Mouse (Mus musculus) heart, adult 2 months (tissue): ENCODE measurements at regions not wholly inside any gene's neighbourhood (a gene's known extent, or its start where the extent isn't known, plus 50 kb on each side); places are given as distances from the start of the nearest gene placed in this dataset.

Source experiments
- DNase-seq, 2 experiments: peaks; one replicate each; pipeline ENCODE4 v3.0.0; 2021
- H3K27ac ChIP-seq: fragments of 200-600 bp; 2 replicates; pipeline ENCODE4 v1.8.1; 2022
- H3K27me3 ChIP-seq: fragments of 200-500 bp; 2 replicates; pipeline ENCODE4 v1.6.1; 2012; ENCODE audit warnings: mild to moderate bottlenecking, low read length, inconsistent platforms, mixed read lengths; ENCODE audit not compliant: control insufficient read depth, insufficient read depth
- H3K36me3 ChIP-seq: fragments of 200-500 bp; 2 replicates; pipeline ENCODE4 v1.6.1; 2012; ENCODE audit warnings: low read length, inconsistent platforms; ENCODE audit not compliant: control insufficient read depth, insufficient read depth
- H3K4me1 ChIP-seq: fragments of 200-500 bp; 2 replicates; pipeline ENCODE4 v1.6.1; 2011; ENCODE audit warnings: low read length; ENCODE audit not compliant: control insufficient read depth, insufficient read depth
- H3K4me3 ChIP-seq: fragments of 200-600 bp; 2 replicates; pipeline ENCODE4 v1.8.1; 2022
- H3K79me2 ChIP-seq: fragments of 200-500 bp; replicated peaks from 2 replicates; pipeline ENCODE4 v1.6.1; 2012; ENCODE audit warnings: mild to moderate bottlenecking, inconsistent platforms, low read length, moderate library complexity, mixed read lengths; ENCODE audit not compliant: control insufficient read depth, insufficient read depth
- H3K9ac ChIP-seq: fragments of 200-500 bp; 2 replicates; pipeline ENCODE4 v1.6.1; 2012; ENCODE audit warnings: low read depth, mild to moderate bottlenecking, control low read depth, inconsistent platforms, low read length, mixed read lengths
- CTCF ChIP-seq: fragments of 200-600 bp; IDR thresholded peaks from 2 replicates; pipeline ENCODE4 v1.8.1; 2022; ENCODE audit warnings: antibody characterized with exemption, mild to moderate bottlenecking, moderate library complexity
- EP300 ChIP-seq: fragments of 200-500 bp; IDR thresholded peaks from 2 replicates; pipeline ENCODE4 v1.6.1; 2011; ENCODE audit warnings: low read depth, low read length, control low read depth; ENCODE audit not compliant: insufficient read depth
- POLR2A ChIP-seq: fragments of 200-500 bp; IDR thresholded peaks from 2 replicates; pipeline ENCODE4 v1.6.1; 2011; ENCODE audit warnings: mild to moderate bottlenecking, low read depth, low read length, control low read depth; ENCODE audit not compliant: insufficient read depth
- WGBS: fragments of 180-500 bp; shearing (Covaris S2); methylation state at CpG from one replicate; pipeline ENCODE4 v1.1.7; 2018; 5-methylcytosine and 5-hydroxymethylcytosine counted together
- intact Hi-C: fragments of 180-260 bp; cut with DNase I; formaldehyde crosslinking; loops from one replicate; pipeline ENCODE4 v1.15.1; 2025

DNA sequence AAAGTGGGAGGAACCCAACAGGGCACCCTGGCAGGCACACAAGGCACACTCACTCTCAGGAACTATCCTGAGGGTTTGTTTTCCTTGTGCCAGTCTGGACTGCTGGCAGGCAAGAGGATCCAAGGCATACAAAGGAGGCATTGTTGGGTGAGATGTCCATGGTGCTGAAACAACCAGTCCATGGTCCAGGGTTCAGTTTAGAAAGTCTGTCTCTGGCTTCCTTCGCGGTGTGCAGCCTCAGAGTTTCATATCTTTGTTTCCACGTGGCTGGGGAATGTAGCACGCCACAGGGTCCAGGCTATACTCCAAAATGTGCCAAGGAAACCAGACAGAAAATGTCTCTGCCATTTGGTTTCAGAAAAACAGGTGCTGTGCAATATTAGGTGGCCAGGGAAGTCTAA lies 122.6 kb downstream of the Cbln1 start:
- intact Hi-C loops: no loop called here
- 25% methylated on average over 4 of the region's 4 CpGs for WGBS

DNA sequence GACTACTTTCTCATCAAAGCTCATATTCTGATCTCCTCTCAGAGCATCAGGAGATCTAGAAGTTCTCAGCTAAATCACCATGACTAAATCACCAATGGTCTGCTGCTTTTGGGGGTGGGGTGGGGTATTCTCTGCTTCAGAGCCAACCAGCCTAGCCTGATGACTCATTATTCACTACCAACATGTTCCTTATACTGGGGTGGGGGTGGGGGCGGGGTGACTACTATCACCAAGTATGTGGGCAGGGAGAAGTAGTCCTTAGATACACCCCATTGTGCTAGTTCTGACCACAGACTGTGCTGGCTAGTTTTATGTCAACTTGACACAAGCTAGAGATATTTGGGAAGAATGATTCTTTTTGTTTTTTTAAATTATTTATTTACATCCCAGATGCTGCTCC lies 143.0 kb downstream of the Cbln1 start:
- H3K79me2 ChIP-seq: no peaks in the 10 kb centered on the region
- no peaks in the 10 kb centered on the region for H3K36me3 ChIP-seq
- no peak overlapping the region for H3K4me3 ChIP-seq
- no peak for TF ChIP-seq POLR2A
- no peak for TF ChIP-seq EP300
- H3K9ac ChIP-seq: no peak overlapping the region
- no peak for DNase-seq
- intact Hi-C loops: no loop called here
- H3K4me1 ChIP-seq: no peaks in the 10 kb centered on the region
- H3K27me3 ChIP-seq: no peaks in the 10 kb centered on the region
- 78% methylated on average over 1 of the region's 1 CpGs for WGBS
- no peak overlapping the region for H3K27ac ChIP-seq

More for the DNA sequence above, 122.6 kb downstream of the Cbln1 start:
- Histone ChIP-seq H3K27me3 (no peaks in the 10 kb centered on the region), H3K36me3 (no peaks in the 10 kb centered on the region), H3K4me3 (no peak overlapping the region), H3K27ac (no peak overlapping the region), H3K9ac (no peak overlapping the region), H3K79me2 (no peaks in the 10 kb centered on the region), H3K4me1 (no peaks in the 10 kb centered on the region)
- TF ChIP-seq POLR2A: no peak
- no peak for DNase-seq

- no peaks in the 10 kb centered on the region for H3K79me2 ChIP-seq
- no peaks in the 10 kb centered on the region for H3K4me1 ChIP-seq
- H3K4me3 ChIP-seq: no peak overlapping the region
- DNase-seq: no peak
- no peak for TF ChIP-seq POLR2A
- TF ChIP-seq CTCF: no peak
- no peak for TF ChIP-seq EP300
- no peak overlapping the region for H3K9ac ChIP-seq
- no peak overlapping the region for H3K27ac ChIP-seq
- intact Hi-C loops: no loop called here
- no peaks in the 10 kb centered on the region for H3K27me3 ChIP-seq
- 46% methylated on average over 3 of the region's 3 CpGs for WGBS
- no peaks in the 10 kb centered on the region for H3K36me3 ChIP-seq
Measured at GRCm38 (mm10) chr8:87314570-87314969, 157.8 kb downstream of the Cbln1 start.

DNA sequence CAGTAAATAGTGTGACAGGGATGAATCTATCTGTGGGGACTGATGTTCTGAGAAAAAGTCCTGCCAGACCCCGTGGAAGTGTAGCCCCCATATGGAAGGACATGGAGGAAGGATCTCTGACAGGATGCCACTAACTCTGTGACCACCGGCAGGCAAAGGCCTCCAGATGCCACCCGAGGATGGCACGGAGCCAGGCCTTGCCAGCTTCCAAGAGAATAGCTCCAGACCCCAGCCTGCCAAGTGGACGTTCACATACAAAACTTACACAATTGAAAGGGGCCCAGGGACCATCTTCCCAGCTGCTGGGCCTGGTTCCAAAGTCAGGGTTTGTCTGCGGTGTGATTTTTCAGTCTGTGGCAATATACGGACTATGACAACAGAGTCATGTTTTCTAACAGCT lies 161.1 kb downstream of the Cbln1 start:
- 65% methylated on average over 7 of the region's 7 CpGs for WGBS
- H3K4me1 ChIP-seq: no peaks in the 10 kb centered on the region
- no peak overlapping the region for H3K9ac ChIP-seq
- no peak for DNase-seq
- intact Hi-C loops: no loop called here
- no peaks in the 10 kb centered on the region for H3K36me3 ChIP-seq
- no peak overlapping the region for H3K4me3 ChIP-seq
- no peaks in the 10 kb centered on the region for H3K27me3 ChIP-seq
- no peak for TF ChIP-seq CTCF
- TF ChIP-seq POLR2A: no peak
- no peak for TF ChIP-seq EP300
- H3K79me2 ChIP-seq: no peaks in the 10 kb centered on the region
- no peak overlapping the region for H3K27ac ChIP-seq

- no peaks in the 10 kb centered on the region for H3K27me3 ChIP-seq
Measured at GRCm38 (mm10) chr8:87308311-87308710, 164.1 kb downstream of the Cbln1 start.

GRCm38 (mm10) chr8:87305001-87305400 lies 167.4 kb downstream of the Cbln1 start:
- no peak overlapping the region for H3K9ac ChIP-seq
- no peaks in the 10 kb centered on the region for H3K36me3 ChIP-seq
- no peak overlapping the region for H3K4me3 ChIP-seq
- no peaks in the 10 kb centered on the region for H3K27me3 ChIP-seq
- H3K4me1 ChIP-seq: no peaks in the 10 kb centered on the region
- TF ChIP-seq CTCF (no peak), EP300 (no peak), POLR2A (no peak)
- intact Hi-C loops: no loop called here
- 83% methylated on average over 6 of the region's 6 CpGs for WGBS
- DNase-seq: no peak
- no peak overlapping the region for H3K27ac ChIP-seq
- H3K79me2 ChIP-seq: no peaks in the 10 kb centered on the region

More at GRCm38 (mm10) chr8:87308311-87308710, 164.1 kb downstream of the Cbln1 start:
- Histone ChIP-seq H3K36me3 (no peaks in the 10 kb centered on the region), H3K79me2 (no peaks in the 10 kb centered on the region), H3K27ac (no peak overlapping the region), H3K9ac (no peak overlapping the region), H3K4me3 (no peak overlapping the region), H3K4me1 (no peaks in the 10 kb centered on the region)
- 49% methylated on average over 3 of the region's 3 CpGs for WGBS
- no peak for DNase-seq
- no peak for TF ChIP-seq POLR2A
- no peak for TF ChIP-seq CTCF
- no peak for TF ChIP-seq EP300
- intact Hi-C loops: no loop called here

GRCm38 (mm10) chr8:87303522-87303921 lies 168.9 kb downstream of the Cbln1 start:
- no peaks in the 10 kb centered on the region for H3K79me2 ChIP-seq
- TF ChIP-seq EP300: no peak
- TF ChIP-seq POLR2A: no peak
- no peak for TF ChIP-seq CTCF
- H3K4me3 ChIP-seq: no peak overlapping the region
- H3K27me3 ChIP-seq: no peaks in the 10 kb centered on the region
- 80% methylated on average over 5 of the region's 5 CpGs for WGBS
- no peaks in the 10 kb centered on the region for H3K36me3 ChIP-seq
- intact Hi-C loops: no loop called here
- no peak overlapping the region for H3K9ac ChIP-seq
- no peaks in the 10 kb centered on the region for H3K4me1 ChIP-seq
- H3K27ac ChIP-seq: no peak overlapping the region
- no peak for DNase-seq
